In the genomic region with DNA sequence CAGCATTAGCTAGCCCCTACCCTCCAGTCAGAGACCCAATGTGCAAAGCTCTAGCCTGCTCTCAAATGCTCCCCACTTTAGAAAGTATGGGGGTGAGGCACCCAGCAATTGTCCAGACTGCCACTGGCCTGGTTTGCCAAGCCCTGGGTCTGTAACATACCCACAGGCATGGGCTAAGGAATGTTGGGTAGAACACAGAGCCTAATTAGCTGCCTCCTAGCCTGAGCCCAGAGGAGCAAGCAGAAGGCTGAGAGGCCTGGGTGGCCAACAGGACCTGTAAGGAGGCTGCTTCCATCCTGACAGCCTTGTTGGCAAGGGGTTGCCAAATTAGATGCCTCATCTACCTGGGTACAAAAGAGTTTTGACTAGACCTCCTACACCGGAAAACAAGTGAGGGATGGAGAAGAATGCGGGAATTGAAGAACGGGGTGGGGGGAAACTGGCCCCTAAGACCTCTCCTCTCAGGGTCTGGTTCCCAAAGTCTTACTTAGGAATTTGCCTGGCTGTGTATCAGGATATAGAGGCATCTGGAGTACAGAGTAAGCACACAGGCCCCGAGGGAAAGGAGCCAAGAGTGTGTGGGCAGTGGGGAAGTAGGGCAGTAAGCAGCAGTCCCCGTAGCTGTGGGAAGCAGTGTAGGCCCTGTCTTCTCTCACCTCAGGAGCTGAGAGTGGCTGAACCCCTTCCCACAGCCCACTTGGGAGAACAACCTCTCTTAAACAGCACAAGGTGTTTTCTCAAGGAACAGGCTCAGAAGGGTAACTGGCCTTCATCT, we compare ENCODE assay signal across 9 mouse cellular contexts. TPM values are rescaled to one million over a fixed set of nuclear protein-coding genes. Genes with fewer than 3 reads are reported as not detected.
DNase-seq lines count a peak whose midpoint lies in the region; ATAC-seq and TF ChIP-seq lines count a peak whose summit lies in the region.
"Had no signal": no experiment of that assay in that cellular context is flagged by ENCODE, and none has a peak within 500 bp of the region (broad histone marks: within the 10 kb centered on the region; RNA-seq: fewer than 3 reads in every experiment).

No protein-coding gene starts in this region.

- H3K4me2 ChIP-seq in lung, embryonic 15.5 days = no peak overlapping the region
- H3K4me2 ChIP-seq in limb, embryonic 12.5 days = no peak overlapping the region
- H3K4me2 ChIP-seq in stomach, embryonic 15.5 days = no peak overlapping the region

- no peak for TF ChIP-seq POLR2A in lung, adult 2 months (IDR thresholded peaks at IDR 0.05; ENCODE audit: borderline replicate concordance, extremely low read depth, low read depth, low read length)

- no peak overlapping the region for H3K9ac ChIP-seq in lung, embryonic 15.5 days
- peak overlapping the region; percentile 31; the same call in 1 of the 2 replicates for H3K9ac ChIP-seq in limb, embryonic 12.5 days (replicated peaks)
- H3K9ac ChIP-seq in stomach, embryonic 15.5 days = no peak overlapping the region

- WGBS in lung, embryonic 15.5 days = 60% methylated on average over 5 of the region's 5 CpGs
- 71% methylated on average over 5 of the region's 5 CpGs for WGBS in forebrain, embryonic 10.5 days
- 75% methylated on average over 5 of the region's 5 CpGs for WGBS in limb, embryonic 12.5 days
- WGBS in stomach, embryonic 15.5 days = 65% methylated on average over 5 of the region's 5 CpGs
- WGBS in lung, adult 2 months = 67% methylated on average over 5 of the region's 5 CpGs

- peaks cover 26% of the 10 kb centered on the region for H3K4me1 ChIP-seq in lung, embryonic 15.5 days
- peaks cover 76% of the 10 kb centered on the region for H3K4me1 ChIP-seq in forebrain, embryonic 10.5 days
- H3K4me1 ChIP-seq in limb, embryonic 12.5 days (replicated peaks) = peaks cover 24% of the 10 kb centered on the region
- H3K4me1 ChIP-seq in stomach, embryonic 15.5 days = peaks cover 24% of the 10 kb centered on the region
- H3K4me1 ChIP-seq in lung, adult 2 months (ENCODE audit: control insufficient read depth, insufficient read depth, low read length) = peaks cover 4% of the 10 kb centered on the region

- H3K27me3 ChIP-seq in lung, embryonic 15.5 days = no peaks in the 10 kb centered on the region
- H3K27me3 ChIP-seq in forebrain, embryonic 10.5 days (ENCODE audit: poor library complexity, severe bottlenecking) = peaks cover 8% of the 10 kb centered on the region; the same call in 1 of the 2 replicates
- H3K27me3 ChIP-seq in limb, embryonic 12.5 days = no peaks in the 10 kb centered on the region
- H3K27me3 ChIP-seq in stomach, embryonic 15.5 days (replicated peaks) = no peaks in the 10 kb centered on the region

- no peak for DNase-seq in lung, postnatal 25 days (ENCODE audit: low spot score)
- no peak for DNase-seq in forebrain, embryonic 10.5 days (ENCODE audit: extremely low spot score, low spot score)
- no peak for DNase-seq in urinary bladder, postnatal 14 days (ENCODE audit: low spot score)
- DNase-seq in gastrocnemius, adult 8-10 months (ENCODE audit: low spot score in 2 of 2) = no peak
- no peak for DNase-seq in lung, adult 2 months

- H3K4me3 ChIP-seq in lung, embryonic 15.5 days = no peak overlapping the region
- H3K4me3 ChIP-seq in forebrain, embryonic 10.5 days = no peak overlapping the region
- no peak overlapping the region for H3K4me3 ChIP-seq in limb, embryonic 12.5 days (replicated peaks)
- H3K4me3 ChIP-seq in stomach, embryonic 15.5 days (replicated peaks) = no peak overlapping the region
- H3K4me3 ChIP-seq in lung, adult 2 months (replicated peaks; ENCODE audit: extremely low read depth, low read depth, low read length) = no peak overlapping the region

- H3K36me3 ChIP-seq in lung, embryonic 15.5 days = 0 out of 2 replicates have a peak, but pooled peaks cover 2% of the 10 kb centered on the region
- peaks cover 51% of the 10 kb centered on the region for H3K36me3 ChIP-seq in forebrain, embryonic 10.5 days (replicated peaks)
- H3K36me3 ChIP-seq in limb, embryonic 12.5 days = peaks cover 38% of the 10 kb centered on the region
- H3K36me3 ChIP-seq in stomach, embryonic 15.5 days = 0 out of 2 replicates have a peak, but pooled peaks cover 3% of the 10 kb centered on the region

- peak overlapping the region; percentile 16; the same call in 1 of the 2 replicates for H3K27ac ChIP-seq in lung, embryonic 15.5 days
- H3K27ac ChIP-seq in forebrain, embryonic 10.5 days = peak overlapping the region; percentile 62
- peak overlapping the region; percentile 50 for H3K27ac ChIP-seq in limb, embryonic 12.5 days
- H3K27ac ChIP-seq in stomach, embryonic 15.5 days = 0 out of 2 replicates have a peak overlapping the region, but pooled peaks have one; percentile 8

- no peaks in the 10 kb centered on the region for H3K9me3 ChIP-seq in lung, embryonic 15.5 days
- H3K9me3 ChIP-seq in forebrain, embryonic 10.5 days = no peaks in the 10 kb centered on the region
- H3K9me3 ChIP-seq in limb, embryonic 12.5 days = no peaks in the 10 kb centered on the region
- no peaks in the 10 kb centered on the region for H3K9me3 ChIP-seq in stomach, embryonic 15.5 days

- TF ChIP-seq CTCF in lung, adult 2 months (IDR thresholded peaks at IDR 0.05; ENCODE audit: insufficient read depth, low read length) = no peak

- ATAC-seq in lung, embryonic 15.5 days (ENCODE audit: borderline replicate concordance, extremely low read depth, low FRiP score, low TSS enrichment) = no peak
- no peak for ATAC-seq in limb, embryonic 12.5 days (ENCODE audit: insufficient number of reproducible peaks, insufficient read depth, low FRiP score, low TSS enrichment, low read depth)
- ATAC-seq in stomach, embryonic 15.5 days (ENCODE audit: insufficient read depth, low FRiP score, low read depth) = no peak

RNA-seq across cellular contexts. Expression of a gene that starts 17.6 kb away (rescaled TPM):
- 2.1 and 2.9 TPM in 2 replicates for polyA plus RNA-seq in lung, embryonic 15.5 days (2015; fragmentation: Nextera tagmentation; extraction: Ambion mirVana)
- 3.3 and 4.6 TPM in 2 replicates for polyA plus RNA-seq in forebrain, embryonic 10.5 days (2016; fragmentation: Nextera tagmentation; extraction: Ambion mirVana)
- polyA plus RNA-seq in limb, embryonic 12.5 days (2016; fragmentation: Nextera tagmentation; extraction: Ambion mirVana) = 5.4 and 6.5 TPM in 2 replicates
- polyA plus RNA-seq in stomach, embryonic 15.5 days (2015; fragmentation: Nextera tagmentation; extraction: Ambion mirVana) = 2.3 and 2.6 TPM in 2 replicates
- 1 to 10 TPM; 1.3 to 1.9 (median 1.4) TPM for total RNA-seq in gastrocnemius, adult 8-10 months (2022)
- 4.5 and 6.4 TPM in 2 replicates for polyA plus RNA-seq in lung, adult 2 months (2012; rRNA removed)

RNA-seq across cellular contexts. Expression of a gene that starts 35.9 kb away (rescaled TPM):
- 0.04 and 0.10 TPM in 2 replicates for polyA plus RNA-seq in lung, embryonic 15.5 days (2015; fragmentation: Nextera tagmentation; extraction: Ambion mirVana)
- 0.05 TPM in 1 of 2 replicates, not detected in the other for polyA plus RNA-seq in forebrain, embryonic 10.5 days (2016; fragmentation: Nextera tagmentation; extraction: Ambion mirVana)
- polyA plus RNA-seq in limb, embryonic 12.5 days (2016; fragmentation: Nextera tagmentation; extraction: Ambion mirVana) = 0.13 and 0.22 TPM in 2 replicates
- polyA plus RNA-seq in stomach, embryonic 15.5 days (2015; fragmentation: Nextera tagmentation; extraction: Ambion mirVana) = 1.0 and 2.0 TPM in 2 replicates
- under 1 TPM; 0.19 to 0.38 (median 0.29) TPM for total RNA-seq in gastrocnemius, adult 8-10 months (2022)
- 2.7 TPM in 1 of 2 replicates, not detected in the other for polyA plus RNA-seq in lung, adult 2 months (2012; rRNA removed)
- total RNA-seq: hematopoietic stem cell, adult 5-6 weeks had no signal

RNA-seq across cellular contexts. Expression of a gene that starts 37.8 kb away (rescaled TPM):
- polyA plus RNA-seq in lung, embryonic 15.5 days (2015; fragmentation: Nextera tagmentation; extraction: Ambion mirVana) = 0.20 and 0.35 TPM in 2 replicates
- not detected in 2 replicates for polyA plus RNA-seq in forebrain, embryonic 10.5 days (2016; fragmentation: Nextera tagmentation; extraction: Ambion mirVana)
- polyA plus RNA-seq in limb, embryonic 12.5 days (2016; fragmentation: Nextera tagmentation; extraction: Ambion mirVana) = 1.1 and 1.2 TPM in 2 replicates
- 3.1 and 6.1 TPM in 2 replicates for polyA plus RNA-seq in stomach, embryonic 15.5 days (2015; fragmentation: Nextera tagmentation; extraction: Ambion mirVana)
- total RNA-seq in gastrocnemius, adult 8-10 months (2022) = under 1 TPM in 3 of 4 experiments, not detected in 1; 0.48 to 0.63 (median 0.62) TPM
- 0.23 and 9.9 TPM in 2 replicates for polyA plus RNA-seq in lung, adult 2 months (2012; rRNA removed)
- total RNA-seq: hematopoietic stem cell, adult 5-6 weeks had no signal

RNA-seq across cellular contexts. Expression of a gene that starts 52.6 kb away (rescaled TPM):
- not detected in 2 replicates for polyA plus RNA-seq in lung, embryonic 15.5 days (2015; fragmentation: Nextera tagmentation; extraction: Ambion mirVana)
- polyA plus RNA-seq in forebrain, embryonic 10.5 days (2016; fragmentation: Nextera tagmentation; extraction: Ambion mirVana) = not detected in 2 replicates
- polyA plus RNA-seq in limb, embryonic 12.5 days (2016; fragmentation: Nextera tagmentation; extraction: Ambion mirVana) = not detected in 2 replicates
- polyA plus RNA-seq in stomach, embryonic 15.5 days (2015; fragmentation: Nextera tagmentation; extraction: Ambion mirVana) = 0.59 and 0.87 TPM in 2 replicates
- total RNA-seq in gastrocnemius, adult 8-10 months (2022) = not detected
- polyA plus RNA-seq in lung, adult 2 months (2012; rRNA removed) = 0.50 and 0.75 TPM in 2 replicates
- total RNA-seq: hematopoietic stem cell, adult 5-6 weeks had no signal

RNA-seq across cellular contexts. Expression of a gene that starts 53.1 kb away (rescaled TPM):
- 0.04 TPM in 2 replicates for polyA plus RNA-seq in lung, embryonic 15.5 days (2015; fragmentation: Nextera tagmentation; extraction: Ambion mirVana)
- polyA plus RNA-seq in forebrain, embryonic 10.5 days (2016; fragmentation: Nextera tagmentation; extraction: Ambion mirVana) = not detected in 2 replicates
- polyA plus RNA-seq in limb, embryonic 12.5 days (2016; fragmentation: Nextera tagmentation; extraction: Ambion mirVana) = not detected in 2 replicates
- 0.15 and 0.35 TPM in 2 replicates for polyA plus RNA-seq in stomach, embryonic 15.5 days (2015; fragmentation: Nextera tagmentation; extraction: Ambion mirVana)
- total RNA-seq in gastrocnemius, adult 8-10 months (2022) = under 1 TPM in 3 of 4 experiments, not detected in 1; 0.07 to 0.24 (median 0.18) TPM
- polyA plus RNA-seq in lung, adult 2 months (2012; rRNA removed) = 0.68 and 0.72 TPM in 2 replicates
- total RNA-seq: hematopoietic stem cell, adult 5-6 weeks had no signal

Comparison
In these comparisons a context has a peak if more than half of its experiments do, and no peak if none do; other contexts are left out.
1. H3K27ac ChIP-seq: peak in every context shown above with its lines; median percentile 62 in forebrain, embryonic 10.5 days; 50 in limb, embryonic 12.5 days; 16 in lung, embryonic 15.5 days; 8 in stomach, embryonic 15.5 days.